Mouse (Mus musculus): Measurements from ENCODE around the gene Fam189a2.

GRCm38 (mm10) chr19:23972881-23973649 lies 57.8 kb downstream of the Fam189a2 start:
- TF ChIP-seq POLR2A (IDR thresholded peaks at IDR 0.05; ENCODE audit: borderline replicate concordance, control insufficient read depth, low read depth, low read length): no peak
- TF ChIP-seq CTCF (IDR thresholded peaks at IDR 0.05; ENCODE audit: control insufficient read depth, insufficient read depth, low read length): no peak
